Mouse (Mus musculus) intestine, embryonic 15.5 days (tissue): ENCODE measurements around the gene Spata3. TPM values are rescaled to one million over a fixed set of nuclear protein-coding genes. Genes with fewer than 3 reads are reported as not detected.
"Not testable (repeated sequence)": the region's sequence is repeated elsewhere in the genome, so short reads cannot be mapped to it uniquely, and the experiment has no call there.

Source experiments
- ATAC-seq: fragments of 200-750 bp; cut with Nextera tagmentation; 2 replicates; pipeline ENCODE4 v1.8.0; 2017; ENCODE audit warnings: moderate TSS enrichment, moderate library complexity
- H3K27ac ChIP-seq: fragments of 300-500 bp; sonication (generic); 2 replicates; pipeline ENCODE4 v1.5.1; 2015; ENCODE audit warnings: mild to moderate bottlenecking, inconsistent platforms
- H3K27me3 ChIP-seq: fragments of 300-500 bp; sonication (generic); replicated peaks from 2 replicates; pipeline ENCODE4 v1.6.1; 2015; ENCODE audit warnings: inconsistent platforms
- H3K36me3 ChIP-seq: fragments of 300-500 bp; sonication (generic); 2 replicates; pipeline ENCODE4 v1.6.1; 2015; ENCODE audit warnings: inconsistent platforms
- H3K4me1 ChIP-seq: fragments of 300-500 bp; sonication (generic); replicated peaks from 2 replicates; pipeline ENCODE4 v1.6.1; 2015; ENCODE audit warnings: inconsistent platforms
- H3K4me2 ChIP-seq: fragments of 300-500 bp; sonication (generic); replicated peaks from 2 replicates; pipeline ENCODE4 v1.6.1; 2015; ENCODE audit warnings: mild to moderate bottlenecking, inconsistent platforms
- H3K4me3 ChIP-seq: fragments of 300-500 bp; sonication (generic); replicated peaks from 2 replicates; pipeline ENCODE4 v1.5.1; 2015; ENCODE audit warnings: inconsistent platforms
- H3K9ac ChIP-seq: fragments of 300-500 bp; sonication (generic); 2 replicates; pipeline ENCODE4 v1.6.1; 2015; ENCODE audit warnings: inconsistent platforms
- H3K9me3 ChIP-seq: fragments of 300-500 bp; sonication (generic); 2 replicates; pipeline ENCODE4 v1.6.1; 2016; ENCODE audit warnings: inconsistent platforms
- WGBS: fragments of 180-500 bp; shearing (Covaris S2); methylation state at CpG from one replicate; pipeline ENCODE4 v1.1.7; 2015; 5-methylcytosine and 5-hydroxymethylcytosine counted together
- polyA plus RNA-seq: library from polyadenylated mRNA; unstranded; fragments of >200 nt; fragmentation: Nextera tagmentation; extraction: Ambion mirVana; gene quantifications from 2 replicates; pipeline ENCODE4 v1.2.1, GENCODE M21; 2015

Gene Spata3
- polyA plus RNA-seq: not detected in 2 replicates

DNA sequence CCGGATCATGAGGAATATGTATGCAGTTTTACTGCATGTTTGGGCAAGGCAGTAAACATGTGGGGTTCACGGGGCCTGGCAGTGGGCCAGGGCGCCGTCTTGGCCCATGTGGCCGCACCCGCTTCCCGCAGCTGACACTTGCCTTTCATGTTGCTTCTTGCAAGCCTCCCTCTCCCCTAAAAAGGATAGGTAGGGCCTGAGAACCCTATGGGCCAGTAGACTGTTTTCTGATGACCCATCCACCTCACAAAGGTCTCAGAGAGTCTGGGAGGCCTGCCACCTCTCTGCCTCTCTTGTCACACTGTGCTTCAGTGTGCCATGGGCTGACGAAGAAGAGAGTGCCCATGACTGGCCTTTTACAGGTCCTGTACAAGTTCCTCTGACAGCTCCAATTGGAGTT is at the start of gene Spata3:
TSS of gene Spata3 (plus strand) at position 301 of the 400 bp plus-strand sequence.
- H3K9me3 ChIP-seq: no peaks in the 10 kb centered on the region
- no peak for ATAC-seq
- H3K36me3 ChIP-seq: no peaks in the 10 kb centered on the region
- 80% methylated on average over 8 of the region's 8 CpGs for WGBS
- H3K9ac ChIP-seq: no peak within 1 kb of the TSS
- peaks cover 8% of the 10 kb centered on the region; the same call in 1 of the 2 replicates for H3K4me1 ChIP-seq
- H3K27ac ChIP-seq: no peak within 1 kb of the TSS
- H3K4me3 ChIP-seq: no peak within 1 kb of the TSS
- H3K27me3 ChIP-seq: peaks cover 24% of the 10 kb centered on the region
- H3K4me2 ChIP-seq: no peak within 1 kb of the TSS

DNA sequence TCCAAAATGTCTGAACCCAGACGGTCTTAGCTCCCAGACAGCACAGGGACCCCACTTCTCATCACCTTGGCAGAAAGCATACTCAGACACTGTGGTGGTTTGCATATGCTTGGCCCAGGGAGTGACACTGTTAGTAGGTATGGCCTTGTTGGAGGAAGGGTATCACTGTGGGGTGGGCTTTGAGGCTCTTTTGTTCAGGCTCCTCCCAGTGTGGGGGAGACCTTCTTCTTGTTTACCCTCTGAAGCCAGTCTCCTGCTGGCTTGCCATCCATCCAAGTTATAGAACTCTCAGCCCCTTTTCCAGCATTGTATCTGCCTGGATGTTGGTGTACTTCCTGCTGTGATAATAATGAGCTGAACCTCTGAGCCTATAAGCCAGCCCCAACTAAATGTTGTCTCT is 47.5 kb upstream of the Spata3 start:
- no peak overlapping the region for H3K9ac ChIP-seq
- H3K27ac ChIP-seq: no peak overlapping the region
- no peaks in the 10 kb centered on the region for H3K27me3 ChIP-seq
- WGBS: 83% methylated on average over 1 of the region's 1 CpGs
- no peaks in the 10 kb centered on the region for H3K36me3 ChIP-seq
- no peak for ATAC-seq
- no peaks in the 10 kb centered on the region for H3K4me1 ChIP-seq
- no peaks in the 10 kb centered on the region for H3K9me3 ChIP-seq
- no peak overlapping the region for H3K4me3 ChIP-seq
- H3K4me2 ChIP-seq: no peak overlapping the region

DNA sequence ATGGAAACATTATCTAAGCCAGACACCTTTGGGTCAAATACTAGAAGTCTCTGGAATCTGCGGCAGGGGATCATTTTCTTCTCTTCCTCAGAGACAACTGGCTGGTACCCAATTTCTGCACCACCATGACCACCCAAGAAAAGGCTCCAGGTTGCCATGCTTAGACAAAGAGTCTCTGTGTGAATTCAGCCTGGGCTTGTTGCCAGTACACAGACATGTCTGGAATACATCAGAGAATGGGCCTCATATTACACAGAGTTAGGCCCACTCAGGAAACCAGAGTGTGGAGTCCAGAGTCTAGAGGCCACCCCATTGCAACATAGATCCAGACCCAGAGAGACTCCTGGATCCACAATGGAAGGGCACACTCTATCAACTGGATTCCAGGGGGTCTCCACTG is 47.1 kb upstream of the Spata3 start:
- H3K27ac ChIP-seq: no peak overlapping the region
- no peak overlapping the region for H3K4me2 ChIP-seq
- no peaks in the 10 kb centered on the region for H3K9me3 ChIP-seq
- H3K9ac ChIP-seq: no peak overlapping the region
- ATAC-seq: 0 out of 2 replicates have a peak, but pooled peaks have one; percentile 39
- no peak overlapping the region for H3K4me3 ChIP-seq
- no peaks in the 10 kb centered on the region for H3K4me1 ChIP-seq
- H3K27me3 ChIP-seq: no peaks in the 10 kb centered on the region
- no peaks in the 10 kb centered on the region for H3K36me3 ChIP-seq
- WGBS: 63% methylated on average over 1 of the region's 1 CpGs

DNA sequence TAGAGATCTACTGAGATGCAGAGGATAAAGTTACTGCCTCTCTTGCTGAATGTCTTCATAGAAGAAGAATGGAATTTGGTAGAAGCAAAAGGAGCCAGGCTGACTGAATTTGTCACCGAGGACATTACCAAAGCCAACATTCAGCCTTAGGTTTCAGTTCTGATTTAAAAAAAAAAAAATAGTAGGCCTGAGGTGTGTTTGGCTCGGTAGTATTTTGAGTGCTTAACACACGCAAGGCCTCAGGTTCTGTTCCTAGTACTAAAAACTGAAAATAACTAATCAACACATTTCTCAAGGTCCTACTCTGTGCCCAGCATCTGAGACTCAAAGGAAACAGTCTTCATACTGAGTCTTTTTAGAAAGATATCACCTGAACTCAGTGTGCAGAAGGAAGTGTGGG is 45.5 kb upstream of the Spata3 start:
- Histone ChIP-seq H3K9me3 (no peaks in the 10 kb centered on the region), H3K4me2 (no peak overlapping the region), H3K36me3 (no peaks in the 10 kb centered on the region), H3K27ac (no peak overlapping the region), H3K9ac (no peak overlapping the region), H3K4me3 (no peak overlapping the region), H3K27me3 (no peaks in the 10 kb centered on the region), H3K4me1 (no peaks in the 10 kb centered on the region)
- 90% methylated on average over 3 of the region's 3 CpGs for WGBS
- ATAC-seq: no peak

DNA sequence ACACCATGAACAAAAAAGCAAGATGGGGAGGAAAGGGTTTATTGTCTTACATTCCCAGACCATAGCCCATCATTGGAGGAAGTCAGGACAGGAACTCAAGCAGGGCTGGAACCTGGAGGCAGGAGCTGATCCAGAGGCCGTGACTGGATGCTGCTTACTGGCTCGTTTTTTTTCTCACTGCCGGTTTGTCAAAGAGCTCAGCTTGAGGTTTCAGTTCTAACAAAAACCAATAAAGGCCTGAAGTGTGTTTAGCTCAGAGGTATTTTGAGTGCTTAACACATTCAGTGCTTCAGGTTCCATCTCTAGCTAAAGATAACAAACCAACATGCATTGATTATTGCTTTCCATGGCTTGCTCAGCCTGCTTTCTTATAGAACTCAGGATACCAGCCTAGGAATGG is 44.3 kb upstream of the Spata3 start:
- Histone ChIP-seq H3K36me3 (no peaks in the 10 kb centered on the region), H3K9ac (no peak overlapping the region), H3K4me1 (no peaks in the 10 kb centered on the region), H3K9me3 (no peaks in the 10 kb centered on the region), H3K27me3 (no peaks in the 10 kb centered on the region), H3K4me3 (no peak overlapping the region), H3K4me2 (no peak overlapping the region), H3K27ac (no peak overlapping the region)
- ATAC-seq: no peak
- WGBS: 49% methylated on average over 3 of the region's 3 CpGs

DNA sequence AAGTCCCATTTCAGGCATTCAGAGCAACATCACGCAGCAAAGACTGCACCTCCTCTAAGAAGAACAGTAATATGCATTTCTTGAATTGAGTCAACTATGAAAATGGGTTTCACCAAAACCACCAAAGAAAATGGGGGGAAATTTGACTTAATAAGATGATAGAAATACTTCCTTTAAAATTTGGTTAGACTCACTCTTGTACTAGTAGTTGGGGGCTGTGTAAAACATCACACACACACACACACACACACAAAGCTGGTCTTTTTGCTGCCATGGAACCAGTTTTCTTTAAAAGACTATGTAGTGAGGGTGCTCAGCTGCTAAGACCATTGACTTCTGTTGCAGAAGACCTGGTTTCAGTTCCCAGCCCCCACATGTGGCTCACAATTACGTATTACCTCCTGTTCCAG is 43.1 kb upstream of the Spata3 start:
- 79% methylated on average over 2 of the region's 2 CpGs for WGBS

DNA sequence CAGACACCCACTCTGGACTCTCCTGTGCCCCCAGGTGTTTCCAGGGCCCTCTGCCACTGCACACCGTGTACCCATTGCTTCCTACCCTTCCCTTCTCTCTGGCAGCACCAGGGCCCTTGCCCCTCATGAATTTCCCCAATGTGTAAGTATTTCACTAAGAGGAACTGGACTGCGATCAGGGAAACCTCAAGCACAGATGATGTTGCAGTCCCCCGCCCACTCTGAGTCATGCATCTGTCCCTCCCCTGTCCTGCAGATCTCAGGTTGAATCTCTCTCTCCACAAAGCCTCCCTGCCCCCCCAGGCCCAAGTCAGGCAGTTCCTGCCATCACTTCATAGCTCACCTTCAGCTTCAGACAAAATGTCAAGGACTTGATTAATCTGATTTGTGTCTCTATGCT is 38.9 kb upstream of the Spata3 start:
- Histone ChIP-seq H3K9me3 (no peaks in the 10 kb centered on the region), H3K27me3 (no peaks in the 10 kb centered on the region), H3K4me3 (no peak overlapping the region), H3K9ac (no peak overlapping the region), H3K4me1 (0 out of 2 replicates have a peak, but pooled peaks cover 3% of the 10 kb centered on the region), H3K27ac (no peak overlapping the region), H3K36me3 (no peaks in the 10 kb centered on the region), H3K4me2 (no peak overlapping the region)
- 71% methylated on average over 3 of the region's 3 CpGs for WGBS
- ATAC-seq: no peak

More for the DNA sequence above, 43.1 kb upstream of the Spata3 start:
- H3K27me3 ChIP-seq: no peaks in the 10 kb centered on the region
- H3K9ac ChIP-seq: no peak overlapping the region
- H3K27ac ChIP-seq: no peak overlapping the region
- no peak overlapping the region for H3K4me2 ChIP-seq
- H3K9me3 ChIP-seq: no peaks in the 10 kb centered on the region
- no peak for ATAC-seq
- H3K4me1 ChIP-seq: no peaks in the 10 kb centered on the region
- no peaks in the 10 kb centered on the region for H3K36me3 ChIP-seq
- H3K4me3 ChIP-seq: no peak overlapping the region

DNA sequence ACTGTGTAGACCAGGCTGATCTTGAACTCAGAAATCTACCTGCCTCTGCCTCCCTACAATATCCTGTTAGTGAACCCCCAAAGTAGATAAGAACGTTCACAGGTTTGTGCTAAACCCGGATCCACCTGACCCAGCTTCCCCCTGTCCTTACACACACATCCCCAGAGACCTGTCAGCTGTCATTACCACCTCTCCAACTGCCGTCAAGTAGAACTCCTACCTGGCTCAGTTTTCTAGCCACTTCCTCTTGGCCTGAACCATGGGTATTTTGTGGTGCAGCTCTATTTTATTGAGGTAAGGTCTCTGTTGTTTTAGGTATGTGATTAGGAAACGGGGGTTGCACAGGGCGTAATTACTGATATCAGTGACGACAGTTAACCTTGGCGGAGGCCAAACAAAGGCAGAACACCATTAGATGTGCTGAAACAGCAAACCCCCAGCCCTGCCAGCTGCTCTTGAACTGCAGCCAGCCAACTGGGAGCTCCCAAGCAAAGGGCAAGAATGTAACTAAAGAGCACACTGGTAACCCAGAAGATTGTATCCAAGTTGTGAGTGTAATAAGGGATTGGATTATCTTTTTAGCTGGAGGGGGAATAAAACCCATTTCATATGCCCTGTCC is 34.8 kb upstream of the Spata3 start:
- Histone ChIP-seq H3K27ac (no peak overlapping the region), H3K36me3 (no peaks in the 10 kb centered on the region), H3K4me2 (no peak overlapping the region), H3K27me3 (no peaks in the 10 kb centered on the region), H3K9ac (no peak overlapping the region), H3K4me1 (0 out of 2 replicates have a peak, but pooled peaks cover 3% of the 10 kb centered on the region), H3K4me3 (no peak overlapping the region), H3K9me3 (no peaks in the 10 kb centered on the region)
- 41% methylated on average over 7 of the region's 7 CpGs for WGBS
- peak; percentile 71 for ATAC-seq

DNA sequence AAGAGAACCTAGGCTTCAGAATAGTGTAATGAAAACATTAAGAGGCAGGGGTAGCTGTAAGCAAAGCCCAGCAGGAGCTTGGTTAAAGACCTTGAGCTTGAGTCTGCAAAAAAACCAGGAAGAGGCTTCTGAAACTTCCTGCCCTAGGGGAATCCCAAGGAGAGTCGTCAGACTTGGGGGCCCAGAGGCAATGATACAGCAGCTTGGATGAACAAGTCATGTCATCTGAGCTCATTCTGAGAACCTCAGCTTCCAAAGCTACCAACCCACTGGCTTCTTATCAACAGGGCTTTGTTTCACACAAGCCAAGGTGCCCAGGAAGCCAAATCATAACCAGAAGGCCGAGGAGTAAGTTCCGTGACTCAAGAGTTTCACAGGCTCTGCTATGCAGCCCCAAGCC is 30.8 kb upstream of the Spata3 start:
- H3K4me1 ChIP-seq: 0 out of 2 replicates have a peak, but pooled peaks cover 3% of the 10 kb centered on the region
- no peak for ATAC-seq
- H3K4me3 ChIP-seq: no peak overlapping the region
- no peak overlapping the region for H3K9ac ChIP-seq
- WGBS: 79% methylated on average over 3 of the region's 3 CpGs
- no peaks in the 10 kb centered on the region for H3K27me3 ChIP-seq
- no peaks in the 10 kb centered on the region for H3K9me3 ChIP-seq
- H3K36me3 ChIP-seq: no peaks in the 10 kb centered on the region
- H3K27ac ChIP-seq: no peak overlapping the region
- no peak overlapping the region for H3K4me2 ChIP-seq

DNA sequence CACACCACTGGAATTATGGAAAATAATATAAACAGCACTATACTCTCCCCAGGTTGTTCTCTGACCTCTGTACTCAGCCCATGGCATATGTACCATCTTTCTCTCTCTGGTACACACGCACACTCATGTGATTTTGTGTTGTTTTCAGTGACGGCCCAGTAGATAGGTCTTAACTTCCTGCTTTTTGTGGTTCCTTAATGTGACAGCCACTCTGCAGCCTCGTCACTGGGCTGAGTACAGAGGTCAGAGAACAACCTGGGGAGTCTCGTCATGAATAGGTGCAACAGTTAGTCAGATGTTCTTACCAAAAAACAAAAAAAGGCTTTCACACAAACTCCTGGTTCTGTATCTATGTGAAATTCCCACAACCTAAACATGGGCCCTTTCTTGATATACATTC is 28.3 kb upstream of the Spata3 start:
- H3K4me1 ChIP-seq: no peaks in the 10 kb centered on the region
- no peaks in the 10 kb centered on the region for H3K27me3 ChIP-seq
- no peak overlapping the region for H3K9ac ChIP-seq
- H3K27ac ChIP-seq: no peak overlapping the region
- 63% methylated on average over 4 of the region's 4 CpGs for WGBS
- H3K4me2 ChIP-seq: no peak overlapping the region
- ATAC-seq: no peak
- H3K4me3 ChIP-seq: no peak overlapping the region
- H3K36me3 ChIP-seq: no peaks in the 10 kb centered on the region
- H3K9me3 ChIP-seq: no peaks in the 10 kb centered on the region

DNA sequence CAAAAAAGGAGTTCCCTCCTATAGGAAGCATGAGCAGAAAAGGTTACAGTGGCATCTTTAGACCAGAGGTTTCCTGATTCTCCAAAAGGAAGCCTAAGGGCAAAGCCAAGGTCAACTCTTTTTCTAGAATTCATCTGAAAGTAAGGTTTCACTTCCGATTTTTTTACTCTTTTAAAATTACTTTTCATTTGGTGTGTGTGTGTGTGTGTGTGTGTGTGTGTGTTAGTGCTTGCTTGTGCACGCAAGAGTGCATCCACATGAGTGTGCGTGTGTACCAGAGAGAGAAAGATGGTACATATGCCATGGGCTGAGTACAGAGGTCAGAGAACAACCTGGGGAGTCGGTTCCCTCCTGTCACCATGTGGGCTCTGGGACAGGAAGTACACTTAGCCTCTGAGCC is 27.7 kb upstream of the Spata3 start:
- not testable (repeated sequence) for H3K27ac ChIP-seq, H3K4me2 ChIP-seq, H3K4me1 ChIP-seq, ATAC-seq, H3K27me3 ChIP-seq, H3K36me3 ChIP-seq, H3K4me3 ChIP-seq, H3K9ac ChIP-seq, H3K9me3 ChIP-seq
- WGBS: 91% methylated on average over 4 of the region's 4 CpGs

DNA sequence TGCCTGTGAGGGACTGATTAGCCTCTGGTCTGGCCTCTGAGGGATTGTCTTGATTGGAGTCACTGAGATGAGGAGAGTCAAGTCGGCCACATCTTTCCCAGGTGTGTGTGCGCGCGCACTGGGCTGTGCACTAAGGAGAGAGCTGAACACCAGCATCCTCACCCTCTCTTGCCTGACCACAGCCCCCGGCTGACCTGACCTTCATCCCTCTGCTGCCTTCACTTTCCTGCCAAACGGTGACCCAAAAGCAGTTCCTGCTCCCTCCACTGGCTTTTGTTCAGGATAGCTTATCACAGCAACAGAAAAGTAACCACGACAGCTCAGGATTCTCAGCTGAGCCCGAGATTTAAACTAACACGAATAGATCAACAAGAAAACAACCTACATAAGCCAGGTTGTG is 24.4 kb upstream of the Spata3 start:
- Histone ChIP-seq H3K27me3 (no peaks in the 10 kb centered on the region), H3K9ac (no peak overlapping the region), H3K9me3 (no peaks in the 10 kb centered on the region), H3K27ac (no peak overlapping the region), H3K4me3 (no peak overlapping the region), H3K36me3 (no peaks in the 10 kb centered on the region), H3K4me1 (no peaks in the 10 kb centered on the region), H3K4me2 (no peak overlapping the region)
- 70% methylated on average over 9 of the region's 9 CpGs for WGBS
- ATAC-seq: no peak

DNA sequence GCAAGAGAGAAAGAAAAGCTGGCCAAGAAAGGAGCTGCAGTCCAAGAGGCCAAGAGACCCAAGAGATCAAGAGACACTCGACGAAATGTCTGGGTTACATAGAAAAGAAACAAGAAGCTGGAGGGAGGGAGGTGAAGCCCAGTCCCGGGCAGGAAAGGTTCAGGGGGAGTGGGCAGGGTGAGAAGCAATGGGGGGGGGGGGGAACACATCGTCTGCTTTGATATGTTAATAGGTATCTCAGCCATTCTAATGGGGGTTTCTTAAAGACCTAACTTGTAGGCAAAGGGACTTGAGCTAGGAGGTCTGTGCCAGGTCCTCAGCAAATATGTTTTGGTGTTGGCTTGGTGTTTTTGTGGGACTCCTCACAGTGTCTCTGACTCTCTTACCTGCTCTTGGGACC is 23.1 kb upstream of the Spata3 start:
- Histone ChIP-seq H3K36me3 (no peaks in the 10 kb centered on the region), H3K27me3 (no peaks in the 10 kb centered on the region), H3K9me3 (no peaks in the 10 kb centered on the region), H3K9ac (no peak overlapping the region), H3K4me1 (no peaks in the 10 kb centered on the region), H3K4me2 (no peak overlapping the region), H3K27ac (no peak overlapping the region), H3K4me3 (no peak overlapping the region)
- 82% methylated on average over 4 of the region's 4 CpGs for WGBS
- ATAC-seq: no peak
